Mouse (Mus musculus): Measurements from ENCODE around the gene Klf6. TPM values are rescaled to one million over a fixed set of nuclear protein-coding genes. Genes with fewer than 3 reads are reported as not detected.

The Klf6 gene
- total and polyA plus RNA-seq, 3 experiments = 11.4 to 40.0 (median 33.7) TPM

DNA sequence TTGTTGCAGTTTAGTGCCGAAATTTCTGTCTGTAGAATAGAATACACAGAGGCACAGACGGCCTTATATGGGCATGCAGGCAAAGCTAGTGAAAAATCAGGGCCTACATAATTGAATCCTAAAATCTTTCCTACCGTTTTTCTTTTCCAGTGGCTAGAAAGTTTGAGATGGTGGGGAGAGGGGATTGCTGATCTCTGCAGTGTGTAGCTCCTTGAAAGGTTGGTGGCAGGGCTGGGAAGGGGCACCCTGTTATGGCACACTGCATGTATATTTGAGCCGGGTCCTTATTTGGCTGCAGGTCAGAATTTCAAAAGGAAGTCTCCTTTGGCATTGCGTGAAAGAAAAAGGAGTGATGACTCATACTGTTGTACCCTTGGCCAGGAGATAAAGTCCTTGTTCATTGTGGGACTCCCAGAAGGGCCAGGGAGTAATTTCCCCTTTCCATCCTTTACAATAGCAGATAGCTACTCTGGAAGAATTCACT lies 2.2 kb downstream of the Klf6 start:
- peak; percentile 74 for DNase-seq

DNA sequence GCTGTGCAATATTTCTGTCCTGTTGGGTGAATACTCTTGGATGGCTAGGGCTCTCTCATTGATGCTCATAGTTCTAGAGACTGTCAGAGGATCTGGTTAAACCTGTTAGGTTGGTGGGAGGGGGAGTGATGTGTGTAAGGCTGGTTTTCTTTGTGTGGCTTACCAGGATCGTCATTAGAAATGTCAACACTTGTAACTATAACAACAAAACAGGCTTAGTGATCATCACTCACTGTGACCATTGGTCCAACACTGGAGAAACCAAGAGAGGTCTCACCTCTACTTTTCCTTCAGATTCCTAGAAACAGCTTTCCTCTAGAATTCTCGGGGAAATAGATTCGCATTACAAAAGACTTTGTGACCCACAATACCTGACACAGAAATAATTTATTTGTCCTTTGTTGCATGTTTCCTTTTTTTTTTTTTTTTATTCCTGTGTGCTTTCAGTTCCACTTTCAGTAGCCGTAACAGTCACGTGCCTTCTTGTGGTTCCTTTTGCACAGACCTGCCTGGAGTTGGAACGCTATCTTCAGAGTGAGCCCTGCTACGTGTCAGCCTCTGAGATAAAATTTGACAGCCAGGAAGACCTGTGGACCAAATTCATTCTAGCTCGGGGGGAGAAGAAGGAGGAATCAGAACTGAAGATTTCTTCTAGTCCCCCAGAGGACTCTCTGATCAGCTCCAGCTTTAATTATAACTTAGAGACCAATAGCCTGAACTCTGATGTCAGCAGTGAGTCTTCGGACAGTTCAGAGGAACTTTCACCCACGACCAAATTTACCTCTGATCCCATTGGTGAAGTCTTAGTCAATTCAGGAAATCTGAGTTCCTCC lies 3.2 kb downstream of the Klf6 start:
- DNase-seq = peak; percentile 21

DNA sequence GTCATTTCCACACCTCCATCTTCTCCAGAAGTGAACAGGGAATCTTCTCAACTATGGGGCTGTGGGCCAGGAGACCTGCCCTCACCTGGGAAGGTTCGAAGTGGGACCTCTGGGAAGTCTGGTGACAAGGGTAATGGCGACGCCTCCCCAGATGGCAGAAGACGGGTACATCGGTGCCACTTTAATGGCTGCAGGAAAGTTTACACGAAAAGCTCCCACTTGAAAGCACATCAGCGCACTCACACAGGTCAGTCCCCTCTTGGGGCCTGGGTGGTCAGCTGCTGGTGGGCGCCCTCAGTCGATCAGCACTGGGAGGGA lies 3.8 kb downstream of the Klf6 start:
- no peak for DNase-seq

DNA sequence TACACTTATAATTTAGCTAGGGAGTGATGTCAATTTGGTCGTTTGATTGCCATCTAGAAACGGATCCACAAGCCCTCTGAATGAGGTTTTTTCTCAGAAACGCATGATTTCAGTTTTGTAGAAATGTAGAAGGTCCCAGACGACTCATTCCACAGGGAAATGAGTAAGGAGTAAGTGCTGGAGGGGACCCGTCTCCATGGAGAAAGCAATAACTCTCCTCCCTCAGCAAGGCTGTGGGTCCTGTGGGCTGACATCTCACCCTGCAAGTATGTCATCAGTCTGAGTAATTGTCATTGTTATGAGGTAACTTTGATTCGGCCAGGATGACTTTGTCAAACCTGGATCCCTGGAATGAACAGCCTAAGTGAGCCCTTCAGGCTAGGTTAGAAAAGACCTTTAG lies 4.8 kb downstream of the Klf6 start:
- DNase-seq = peak; percentile 65

DNA sequence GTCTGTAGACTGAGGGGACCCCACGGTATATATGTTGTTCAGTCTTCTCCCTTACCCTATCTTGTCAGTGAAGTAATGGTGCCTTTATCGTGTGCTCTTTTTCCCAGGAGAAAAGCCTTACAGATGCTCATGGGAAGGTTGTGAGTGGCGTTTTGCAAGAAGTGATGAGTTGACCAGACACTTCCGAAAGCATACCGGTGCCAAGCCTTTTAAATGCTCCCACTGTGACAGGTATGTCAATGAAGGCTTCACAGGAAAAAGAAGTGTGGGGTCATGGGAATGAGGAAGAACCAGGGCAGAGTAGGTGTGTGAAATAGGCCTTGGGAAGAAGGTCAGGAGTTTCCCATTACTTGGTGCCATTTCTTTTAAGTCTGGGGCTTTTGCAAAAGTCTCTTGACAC lies 5.2 kb downstream of the Klf6 start:
- no peak for DNase-seq

DNA sequence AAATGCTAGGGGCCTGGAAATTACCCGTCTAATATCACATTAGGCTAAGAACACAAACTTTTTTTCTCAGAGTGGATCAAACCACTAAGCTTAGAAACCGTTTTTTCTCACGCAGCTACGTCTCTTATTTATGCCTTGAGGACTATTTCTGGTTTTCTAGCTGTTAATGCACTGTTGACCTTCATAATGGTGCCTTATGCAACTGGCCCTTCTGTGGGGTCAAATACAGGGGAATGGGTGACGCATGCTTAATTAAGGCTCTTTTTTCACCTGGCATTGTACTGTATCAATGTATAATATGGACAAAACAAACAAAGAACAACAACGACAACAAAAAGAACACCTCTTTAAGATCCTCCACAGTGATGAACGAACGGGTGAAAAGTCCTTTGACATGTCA lies 7.1 kb downstream of the Klf6 start:
- no peak for DNase-seq

DNA sequence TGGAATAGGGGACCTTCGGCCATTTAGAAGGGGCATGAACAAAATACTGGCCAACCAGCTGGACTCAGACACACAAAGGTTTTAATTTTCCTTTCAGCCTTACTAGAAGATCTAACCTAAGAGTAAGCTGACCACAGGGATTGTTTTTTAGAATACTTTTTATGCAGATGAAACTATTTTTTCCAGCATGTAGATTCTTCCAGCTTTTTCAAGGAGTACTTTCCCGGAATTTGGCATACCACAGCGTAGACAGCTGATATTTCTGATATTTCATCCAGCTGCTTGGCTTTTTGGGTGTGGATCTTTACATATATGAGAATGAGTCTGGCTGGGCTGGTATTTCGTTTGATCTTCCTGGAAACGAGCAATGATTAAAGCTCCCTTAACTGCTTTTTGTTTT lies 8.2 kb downstream of the Klf6 start:
- DNase-seq = no peak

DNA sequence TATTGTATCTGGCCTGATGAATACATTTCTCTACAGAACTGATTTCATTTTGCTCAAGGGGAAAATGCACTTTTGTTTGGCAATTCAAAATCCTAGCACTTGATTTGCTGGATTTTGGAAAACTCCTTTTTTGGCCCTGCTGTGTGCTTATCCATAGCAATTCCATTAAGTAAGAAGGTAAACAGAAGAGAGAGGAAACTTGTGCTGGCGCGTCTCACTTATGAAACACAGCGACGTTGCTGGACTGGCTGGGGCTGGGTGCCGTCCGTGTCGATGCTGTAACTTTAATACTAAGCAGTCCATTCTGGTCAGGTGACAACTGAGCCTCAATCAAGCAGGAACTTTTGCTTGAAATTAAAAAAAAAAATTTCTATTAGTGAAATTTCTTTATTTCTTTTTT lies 8.6 kb downstream of the Klf6 start:
- DNase-seq = peak; percentile 50

DNA sequence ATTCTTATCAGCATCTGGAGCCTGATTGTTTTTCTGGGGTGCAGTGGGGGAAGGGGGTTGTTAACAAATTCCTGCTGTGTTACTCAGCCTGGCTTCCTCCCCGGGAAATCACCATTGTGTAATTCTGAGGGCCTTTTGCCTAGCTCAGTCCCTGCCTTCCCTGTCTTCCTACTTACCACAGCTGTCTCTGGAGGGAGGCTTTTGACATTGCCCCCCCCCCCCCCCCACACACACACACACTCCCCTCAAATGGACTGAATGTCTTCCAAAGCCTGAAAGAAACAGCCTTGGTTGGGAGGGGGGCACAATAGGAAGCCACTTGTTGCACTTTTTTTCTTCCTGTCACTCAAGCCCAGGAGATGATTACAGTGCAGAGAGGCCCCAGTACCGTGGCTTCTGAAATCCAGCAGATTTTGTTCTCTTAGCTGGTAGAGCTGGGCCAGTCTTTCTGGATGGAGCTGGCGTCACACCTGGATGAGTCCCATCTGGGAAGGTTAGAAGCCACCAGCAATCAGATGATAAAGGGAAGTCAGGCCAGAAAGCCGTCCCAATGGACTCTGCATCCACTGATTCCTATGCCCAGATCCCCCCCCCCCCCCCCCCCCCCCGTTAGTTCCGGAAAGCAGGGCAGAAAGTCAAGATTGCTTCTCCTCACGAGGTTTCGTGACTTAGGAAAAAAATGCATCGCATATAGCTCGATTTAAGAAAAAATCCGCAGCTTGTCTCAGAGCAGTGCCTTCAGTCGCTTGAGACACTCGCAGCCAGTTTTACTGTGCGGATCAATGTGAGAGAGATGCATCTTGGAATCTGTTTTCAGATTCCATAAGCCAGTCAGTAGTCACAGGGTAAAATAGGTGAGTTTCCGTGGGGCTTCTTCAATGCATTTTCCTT lies 9.3 kb downstream of the Klf6 start:
- DNase-seq = peak; percentile 84

DNA sequence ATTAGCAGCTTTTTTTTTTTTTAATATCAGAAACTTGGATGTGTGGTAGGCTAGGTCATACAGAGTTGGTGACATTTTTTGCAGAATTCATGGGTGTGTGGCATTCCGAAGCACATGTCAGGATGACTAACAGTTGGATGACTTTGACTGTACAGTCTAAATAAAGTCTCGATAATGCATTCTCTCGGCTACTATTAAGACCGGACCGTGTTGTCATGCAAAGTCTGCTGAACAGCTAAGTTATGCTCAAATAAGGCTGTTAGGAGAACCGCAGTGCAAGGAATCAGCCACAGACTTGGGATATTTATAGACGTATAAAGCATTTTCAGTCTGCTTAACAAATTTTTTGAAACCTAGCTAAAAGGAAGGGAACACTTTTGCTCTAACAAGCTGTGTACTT lies 10.1 kb downstream of the Klf6 start:
- DNase-seq = no peak

DNA sequence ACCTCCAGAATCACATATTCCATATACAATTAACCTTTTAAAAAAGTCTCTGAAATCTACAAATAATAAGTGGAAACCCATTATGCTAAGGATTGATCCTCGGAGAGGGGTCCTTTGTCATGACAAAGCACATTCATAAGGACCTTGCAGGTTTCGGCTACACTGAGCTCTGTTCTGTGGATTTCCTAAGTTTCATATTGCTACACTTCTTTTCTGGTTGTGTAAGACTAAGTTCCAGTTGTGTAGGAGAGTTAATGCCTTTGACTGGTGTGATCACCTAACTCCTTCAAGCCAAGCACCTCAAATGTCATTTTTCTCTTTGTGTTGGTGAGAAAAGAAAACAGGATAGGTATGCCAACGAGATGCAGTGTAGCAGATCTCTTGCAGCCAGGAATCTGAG lies 12.4 kb downstream of the Klf6 start:
- no peak for DNase-seq

DNA sequence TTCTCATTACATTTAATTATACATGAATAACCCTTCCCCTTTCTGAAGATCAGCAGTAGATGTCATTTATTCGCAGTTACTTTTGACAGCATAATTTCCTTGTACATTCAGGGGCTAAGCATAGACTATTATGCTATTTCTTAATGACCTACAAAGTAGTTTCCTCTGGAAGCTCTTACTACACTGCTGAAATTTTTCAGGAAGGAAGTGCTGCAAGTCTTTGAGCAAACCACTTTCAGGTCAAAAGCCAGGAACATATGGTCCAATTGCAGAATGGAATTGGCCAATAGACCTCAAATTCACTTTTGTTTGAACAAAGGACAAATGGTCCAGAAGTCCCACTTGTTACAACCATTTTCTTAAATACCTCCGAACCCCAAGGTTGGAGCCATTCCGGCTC lies 14.2 kb downstream of the Klf6 start:
- no peak for DNase-seq

DNA sequence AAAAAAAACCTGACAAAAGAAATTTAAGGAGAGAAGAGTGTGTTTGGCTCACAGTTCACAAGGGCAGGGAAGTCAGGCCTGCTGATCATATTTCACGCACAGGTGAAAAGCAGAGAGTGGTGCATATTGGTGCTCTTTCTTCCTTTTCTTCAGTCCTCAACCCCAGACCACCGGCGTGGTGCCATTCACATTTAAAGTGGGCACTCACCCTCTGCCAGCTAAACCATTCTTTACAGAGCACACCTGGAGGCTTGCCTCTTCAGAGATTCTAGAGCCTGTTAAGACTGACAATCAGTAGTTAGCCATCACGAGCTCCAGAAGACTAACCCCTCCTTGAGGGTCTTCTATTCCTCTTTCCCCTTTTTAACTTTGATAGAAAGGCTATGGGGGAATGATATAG lies 17.5 kb downstream of the Klf6 start:
- no peak for DNase-seq

DNA sequence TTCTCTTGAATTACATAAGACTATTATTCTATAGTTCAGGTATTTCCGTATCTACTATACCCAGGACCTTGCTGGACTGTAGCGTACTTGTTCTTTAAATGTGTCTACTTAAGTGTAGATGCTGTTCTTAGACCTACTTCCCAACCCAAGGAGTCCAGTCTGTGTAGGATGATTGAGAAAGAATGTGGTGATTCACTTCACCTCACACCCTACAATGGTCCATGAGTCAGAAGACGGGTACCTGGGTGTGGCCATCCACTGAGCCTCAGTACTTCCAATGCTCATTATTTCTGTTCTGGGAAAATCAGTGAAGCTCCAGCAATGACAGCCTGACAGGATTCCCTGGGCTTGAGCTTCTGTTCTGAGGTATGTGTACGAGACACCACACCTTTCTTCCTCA lies 25.5 kb downstream of the Klf6 start:
- no peak for DNase-seq

DNA sequence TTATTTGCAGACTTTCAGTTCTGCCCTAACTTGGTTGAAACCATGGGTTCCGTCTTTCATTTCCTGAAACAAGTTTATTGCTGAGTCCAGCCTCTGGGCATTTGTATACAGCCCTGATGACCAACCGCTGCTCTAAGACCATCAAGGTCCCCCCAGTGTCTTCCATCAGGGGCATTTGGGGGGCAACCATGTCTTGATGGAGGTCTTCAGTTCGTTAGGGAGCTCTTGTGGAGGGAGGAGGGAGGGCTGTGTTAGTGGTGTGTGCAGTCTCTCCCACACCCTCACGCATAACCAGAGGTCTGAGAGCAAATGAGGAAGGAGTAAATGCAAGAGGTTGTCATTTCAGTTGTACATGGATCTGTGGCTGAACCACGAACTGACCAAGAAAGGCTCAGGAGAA lies 26.9 kb downstream of the Klf6 start:
- DNase-seq = no peak

DNA sequence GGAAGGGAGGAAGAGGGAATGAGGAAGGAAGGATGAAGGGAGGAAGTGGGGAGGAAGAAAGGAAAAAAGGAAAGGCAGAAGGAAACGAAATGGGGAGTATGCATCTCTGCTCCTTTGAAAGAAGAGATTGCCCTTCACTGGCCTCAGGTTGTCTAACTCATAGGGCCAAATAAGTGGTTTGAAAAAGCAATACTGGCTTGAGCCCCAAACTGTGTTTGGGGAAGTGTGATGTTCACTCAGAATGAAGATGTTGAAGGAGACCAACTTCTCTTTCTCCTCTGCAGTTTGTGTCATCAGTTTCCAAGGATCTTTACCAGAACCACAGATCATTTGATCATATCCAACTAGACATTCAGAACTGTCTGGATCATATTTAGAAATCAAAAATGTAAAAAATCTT lies 27.4 kb downstream of the Klf6 start:
- DNase-seq = no peak

DNA sequence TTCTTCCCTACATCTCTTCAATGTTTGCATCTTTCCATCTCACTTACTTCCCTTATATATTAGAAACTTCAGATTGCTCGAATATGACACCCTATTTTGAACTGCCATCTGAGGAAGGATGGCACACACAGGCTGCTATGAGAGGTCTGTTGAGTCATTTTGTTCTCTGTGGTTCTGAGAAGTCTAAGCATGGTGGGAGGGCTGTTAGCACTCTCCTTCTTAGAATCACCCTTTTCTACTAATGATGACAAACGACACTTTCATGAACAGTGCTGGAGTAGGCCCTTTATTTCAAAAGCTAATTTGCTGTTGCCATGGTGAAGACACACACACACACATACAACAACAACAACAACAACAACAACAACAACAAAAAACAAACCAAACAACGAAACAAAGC lies 28.8 kb downstream of the Klf6 start:
- DNase-seq = no peak

DNA sequence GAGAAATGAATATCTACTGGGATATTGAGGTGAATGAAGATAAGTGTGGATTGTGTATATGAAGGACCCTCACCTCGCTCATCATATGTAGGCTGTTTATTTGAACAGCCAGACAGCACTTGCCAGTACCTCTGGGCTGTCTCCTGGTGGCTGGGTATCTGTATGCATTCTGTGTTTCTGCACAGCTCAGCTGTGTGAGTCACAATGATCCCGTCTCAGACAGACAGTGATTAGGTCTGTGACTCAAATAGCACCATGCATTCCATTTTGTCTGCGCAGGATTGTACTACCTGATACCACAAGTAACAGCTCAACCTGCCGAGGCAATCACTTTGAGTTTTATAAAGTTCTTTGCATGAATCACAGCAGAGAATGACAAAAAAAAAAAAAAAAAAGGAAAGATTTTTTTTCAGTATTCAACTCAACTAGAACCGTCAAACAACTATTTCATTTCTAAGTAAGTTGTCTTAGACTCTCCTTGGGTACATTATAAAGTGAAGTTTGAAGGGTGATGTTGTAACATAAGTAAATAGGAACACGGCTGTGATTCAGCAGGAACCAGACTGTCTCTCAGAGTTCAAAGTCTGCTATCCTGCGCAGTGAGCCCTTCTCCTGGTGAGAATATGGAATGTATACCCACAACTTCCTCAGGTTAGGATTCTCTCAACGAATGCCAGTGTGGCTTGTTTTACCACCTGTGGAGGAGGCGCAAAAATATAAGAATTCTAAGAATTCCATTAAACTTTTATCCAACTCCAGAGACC lies 31.6 kb downstream of the Klf6 start:
- no peak for DNase-seq

DNA sequence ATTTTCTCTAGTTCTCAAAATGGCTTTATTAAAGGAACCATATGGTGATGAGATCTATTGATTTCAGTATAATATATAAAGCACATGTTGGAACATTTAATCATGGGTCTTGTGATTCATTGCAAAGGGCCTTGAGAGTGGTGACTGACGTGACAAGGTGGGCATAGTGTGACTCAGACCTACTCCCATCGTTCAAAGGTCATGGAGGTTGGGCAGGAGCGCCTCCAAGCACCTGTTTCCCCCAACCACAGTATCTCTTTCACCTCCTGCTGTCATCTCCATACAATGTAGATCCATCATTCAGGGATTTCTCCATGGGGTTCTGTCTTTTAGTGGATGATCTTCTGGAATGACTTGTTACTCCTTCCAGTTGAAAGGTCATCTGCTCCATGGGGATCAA lies 33.6 kb downstream of the Klf6 start:
- no peak for DNase-seq

DNA sequence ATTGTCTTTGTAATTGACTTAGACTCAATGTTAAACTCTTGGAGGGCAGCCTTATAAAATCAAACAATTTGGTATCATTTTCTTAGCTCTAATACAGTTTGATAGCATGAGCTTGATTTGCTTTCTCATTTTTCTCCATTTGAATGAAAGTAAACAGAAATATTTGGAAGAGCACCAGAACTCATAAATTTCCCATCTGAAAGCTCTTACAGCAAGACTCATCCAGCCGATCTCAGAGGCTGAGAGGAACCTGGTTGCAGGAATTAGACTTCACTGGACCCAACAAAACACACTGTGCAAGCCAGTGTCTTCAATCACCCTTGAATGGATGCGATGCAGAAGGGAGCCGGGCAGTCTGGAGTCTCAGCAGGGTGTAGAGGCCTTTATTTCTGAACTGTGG lies 34.6 kb downstream of the Klf6 start:
- no peak for DNase-seq

DNA sequence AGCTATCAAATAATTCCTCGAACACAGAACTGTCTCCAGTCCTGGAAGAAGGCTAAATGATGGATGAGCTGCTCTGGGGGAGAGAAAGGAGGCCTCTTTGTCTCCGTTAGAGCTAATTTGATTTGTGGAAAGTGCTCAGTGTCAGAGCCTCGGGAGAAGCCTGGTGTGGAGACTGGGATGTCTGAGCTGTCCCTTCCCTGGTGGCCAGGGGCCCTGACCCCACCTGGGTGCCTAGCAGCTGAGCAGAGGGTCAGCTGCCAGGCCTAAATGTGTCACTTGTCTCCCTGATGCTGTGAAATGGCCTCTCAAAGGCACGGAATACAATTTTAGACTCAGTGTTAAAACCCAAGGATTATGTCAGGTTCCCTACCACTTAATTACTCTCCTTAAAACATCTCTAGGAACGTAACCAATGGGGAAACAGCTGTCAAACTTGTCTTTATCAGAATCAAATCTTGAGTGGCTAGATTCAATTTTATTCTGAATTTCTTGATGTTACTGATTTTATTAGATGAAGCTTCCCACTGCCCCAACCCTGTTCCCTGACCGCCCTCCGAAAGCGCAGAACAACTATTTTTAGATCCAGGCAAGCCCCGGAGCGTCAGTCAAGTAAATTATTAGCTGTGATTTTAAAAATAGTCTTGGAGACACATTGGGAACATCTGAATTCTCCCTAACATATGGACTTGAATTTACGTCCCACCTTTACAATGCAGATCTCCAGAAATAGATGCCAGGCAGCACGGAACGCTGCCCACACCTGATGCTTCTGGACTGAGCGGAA lies 36.1 kb downstream of the Klf6 start:
- no peak for DNase-seq

DNA sequence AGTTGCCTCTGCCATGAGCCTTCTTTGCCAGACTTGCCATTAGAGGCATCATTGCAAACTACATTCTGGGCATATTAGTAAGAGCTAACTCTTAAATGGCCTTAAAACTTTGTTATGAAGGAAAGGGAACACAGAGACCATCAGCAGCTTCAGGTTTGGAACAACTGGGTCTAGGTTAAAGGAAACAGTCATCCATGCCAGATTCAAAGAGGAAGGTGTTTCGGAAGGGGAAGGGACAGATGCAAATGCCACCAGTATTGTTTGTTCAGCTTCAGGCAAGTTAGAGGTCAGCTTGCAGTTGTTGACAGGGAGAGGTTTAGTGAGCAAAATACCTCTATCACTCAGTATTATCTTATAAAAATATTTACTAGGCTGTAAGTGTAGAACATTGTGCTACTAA lies 37.7 kb downstream of the Klf6 start:
- no peak for DNase-seq
